Mouse (Mus musculus): ENCODE results near the gene Itgae. TPM values are rescaled to one million over a fixed set of nuclear protein-coding genes. Genes with fewer than 3 reads are reported as not detected.

Itgae gene
- total RNA-seq, 2 experiments from 2014 or later, result 0.15 to 0.20 TPM

DNA sequence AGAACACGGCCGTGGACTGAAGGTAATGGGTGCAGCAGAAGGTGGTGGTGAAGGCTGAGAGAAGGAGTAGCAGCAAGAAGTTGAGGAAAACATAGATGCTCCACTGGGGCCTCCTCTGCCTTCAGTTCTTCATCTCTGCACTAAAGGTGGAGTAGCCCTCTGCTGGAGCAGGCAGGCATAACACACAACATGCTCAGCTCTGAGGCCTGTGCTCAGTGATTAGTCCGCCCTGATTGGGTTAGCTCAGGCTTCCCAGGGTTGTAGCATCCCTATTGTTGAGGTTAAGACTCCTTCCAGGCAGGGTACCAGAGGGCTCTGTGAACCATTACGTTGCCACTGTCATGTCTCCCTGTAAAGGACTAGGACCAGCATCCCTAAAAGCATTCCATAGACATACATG lies 78.8 kb downstream of the Itgae start:
- Histone ChIP-seq H3K4me3 (no peak overlapping the region), H3K27ac (no peak overlapping the region)
- peak; percentile 66 to 69 for DNase-seq (ENCODE audit: low spot score in 2 of 2)
- TF ChIP-seq CTCF (conservative IDR thresholded peaks at IDR 0.05), result peak; percentile 83

DNA sequence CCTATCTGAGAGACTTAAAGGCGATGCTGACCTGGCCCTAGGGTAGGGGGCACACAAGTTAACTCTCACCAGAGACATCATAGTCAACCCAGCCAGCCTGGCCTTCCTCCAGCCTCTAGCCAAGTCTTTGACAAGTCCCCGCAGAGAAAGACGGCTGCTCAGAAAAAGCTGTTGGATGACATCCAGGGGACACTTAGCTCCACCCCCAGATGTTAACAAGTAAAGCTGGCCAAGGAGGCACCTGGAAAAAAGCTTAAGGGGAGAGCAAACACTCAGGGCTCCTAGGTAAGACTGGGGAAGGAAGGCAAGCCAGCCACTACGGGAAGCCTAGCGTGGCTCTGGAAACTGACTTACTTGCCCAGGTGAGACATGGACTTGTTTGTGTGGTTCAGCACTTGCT lies 81.8 kb downstream of the Itgae start:
- no peak for TF ChIP-seq CTCF (conservative IDR thresholded peaks at IDR 0.05)
- Histone ChIP-seq H3K27ac (no peak overlapping the region), H3K4me3 (no peak overlapping the region)
- DNase-seq (ENCODE audit: low spot score in 2 of 2), result no peak

DNA sequence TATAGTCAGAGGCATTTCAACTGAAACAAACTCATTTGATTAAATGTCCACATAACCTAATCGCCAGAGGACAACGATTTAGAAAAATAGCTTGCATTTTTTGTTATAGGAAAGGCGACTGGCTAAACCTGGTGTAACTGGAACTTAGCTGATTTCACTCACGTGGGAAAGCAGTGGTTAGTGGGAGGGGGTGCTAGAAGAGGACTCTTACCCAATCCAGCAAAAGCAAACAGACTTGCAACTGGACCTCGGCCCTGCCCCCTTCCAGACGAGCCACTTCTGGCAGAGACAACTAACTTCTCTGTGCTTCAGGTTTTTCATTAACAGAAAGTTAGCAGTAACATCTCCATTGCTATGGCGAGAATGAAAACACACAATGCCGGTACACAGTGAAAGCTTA lies 85.2 kb downstream of the Itgae start:
- no peak for TF ChIP-seq CTCF (conservative IDR thresholded peaks at IDR 0.05)
- no peak for DNase-seq (ENCODE audit: low spot score in 2 of 2)
- Histone ChIP-seq H3K27ac (no peak overlapping the region), H3K4me3 (peak overlapping the region; percentile 89)

DNA sequence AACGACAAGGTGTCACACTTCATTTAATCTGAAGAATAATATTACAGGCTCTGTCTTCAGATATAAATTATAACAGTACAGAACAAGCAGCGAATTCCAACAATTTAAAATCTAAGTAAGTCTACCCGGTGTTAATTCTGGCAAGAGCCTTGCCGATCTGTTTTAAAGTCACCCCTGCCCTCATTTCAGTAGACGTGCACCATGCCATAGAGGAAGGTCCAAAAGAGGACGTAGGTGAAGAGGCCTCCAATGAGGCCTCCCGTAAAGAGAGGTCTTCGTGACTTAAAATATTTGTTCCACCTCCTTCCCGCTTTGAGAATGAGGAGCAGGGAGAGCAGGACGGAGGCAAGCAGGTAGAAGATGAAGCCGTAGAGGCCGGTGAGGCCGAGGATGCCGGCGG lies 85.8 kb downstream of the Itgae start:
- no peak for TF ChIP-seq CTCF (conservative IDR thresholded peaks at IDR 0.05)
- peak overlapping the region; percentile 89 for H3K4me3 ChIP-seq
- DNase-seq (ENCODE audit: low spot score in 2 of 2), result no peak
- peak overlapping the region; percentile 90 for H3K27ac ChIP-seq

DNA sequence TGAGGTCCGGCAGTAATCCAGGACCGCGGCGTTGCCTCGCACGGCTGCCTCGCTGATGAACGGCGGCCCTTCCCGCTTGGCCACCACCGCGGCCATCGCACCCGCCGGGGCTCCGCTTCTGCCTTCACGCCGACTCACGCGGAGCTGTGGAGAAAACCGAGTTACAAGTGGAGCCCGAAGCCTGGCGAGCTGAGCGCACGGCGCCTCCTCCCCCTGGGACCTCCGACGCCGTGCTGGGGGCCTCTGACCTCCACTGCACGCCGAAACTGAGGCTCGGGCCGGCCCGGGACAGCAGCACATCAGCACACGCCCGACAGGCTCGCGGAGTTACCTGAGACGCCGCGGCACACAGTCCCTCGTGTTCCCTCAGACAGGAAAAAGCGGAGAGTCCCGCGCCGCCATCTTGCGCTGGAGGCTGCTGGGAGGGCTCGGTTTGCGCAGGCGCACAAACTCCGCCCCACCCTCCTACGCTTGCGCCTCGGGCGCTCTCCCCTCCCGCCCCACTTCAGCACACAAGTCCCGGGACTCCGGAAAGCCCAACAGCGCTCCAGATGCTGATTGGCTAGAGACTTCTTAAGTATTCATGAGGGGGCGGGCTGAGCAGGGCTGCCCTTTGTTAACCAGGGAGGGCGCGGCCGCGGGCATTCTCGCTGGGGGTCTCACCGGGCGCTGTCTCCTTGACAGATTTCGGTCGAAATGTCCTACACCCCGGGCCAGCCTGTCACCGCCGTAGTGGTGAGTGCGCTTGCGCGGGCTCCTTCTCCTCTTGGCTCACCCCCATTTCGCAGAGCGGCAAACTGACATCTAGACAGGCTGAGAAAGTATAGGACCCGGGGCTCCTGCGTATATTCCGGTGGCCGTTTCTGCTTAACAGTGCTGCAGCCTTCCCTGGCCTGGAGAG lies 86.5 kb downstream of the Itgae start, which contains the start of the genes Emc6 and Tax1bp3:
Emc6 (minus strand) TSS at position 430 of the 901 bp plus-strand sequence.
Tax1bp3 (plus strand) TSS at position 476 of the 901 bp plus-strand sequence.
- DNase-seq (ENCODE audit: low spot score in 2 of 2), result peak; percentile 95 to 96
- TF ChIP-seq CTCF (conservative IDR thresholded peaks at IDR 0.05), result 0 out of 2 replicates have a peak, but pooled peaks have one; percentile 1
- Histone ChIP-seq H3K4me3 (peak within 1 kb of the TSS; percentile 89), H3K27ac (peak within 1 kb of the TSS; percentile 90)

DNA sequence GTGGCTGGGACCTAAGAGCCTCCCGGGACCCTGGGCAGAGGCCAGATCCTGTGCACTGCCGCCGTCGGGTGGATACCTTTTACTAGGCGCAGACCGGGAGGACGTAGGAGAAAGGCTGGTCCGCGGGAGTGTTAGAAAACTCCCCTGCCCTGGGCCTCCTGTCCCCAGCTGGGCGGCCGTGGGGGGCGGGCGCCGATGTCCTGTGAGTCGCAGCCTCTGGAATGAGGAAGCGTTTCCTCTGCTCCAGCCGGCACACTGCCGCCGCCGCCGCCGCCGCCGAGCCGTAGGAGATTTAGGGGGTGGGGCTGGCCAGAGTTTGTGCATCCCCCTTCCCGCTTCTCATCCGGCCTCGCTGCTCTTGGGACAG lies 87.1 kb downstream of the Itgae start:
- Histone ChIP-seq H3K4me3 (peak overlapping the region; percentile 89), H3K27ac (peak overlapping the region; percentile 90)
- TF ChIP-seq CTCF (conservative IDR thresholded peaks at IDR 0.05), result no peak
- no peak for DNase-seq (ENCODE audit: low spot score in 2 of 2)

DNA sequence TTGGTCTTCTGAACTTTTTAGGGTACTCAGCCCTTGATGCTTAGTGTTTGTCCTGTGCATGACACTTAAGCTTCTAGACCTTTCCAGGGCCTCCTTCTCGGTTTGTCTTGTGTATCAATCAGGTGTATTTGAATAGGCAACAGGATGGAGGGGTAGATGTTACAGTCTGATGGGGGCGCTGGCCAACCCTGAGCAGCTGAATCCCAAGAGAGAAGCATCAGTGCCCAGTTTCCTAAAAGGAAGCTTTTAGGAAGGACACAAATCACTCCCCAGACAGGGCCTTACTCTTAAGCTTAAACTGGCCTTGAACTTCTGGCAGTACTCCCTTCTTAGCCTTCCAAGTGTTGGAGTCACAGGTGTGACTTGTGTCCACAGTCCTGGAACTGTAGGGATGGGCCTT lies 87.5 kb downstream of the Itgae start:
- peak overlapping the region; percentile 90; the same call in 1 of the 2 replicates for H3K27ac ChIP-seq
- H3K4me3 ChIP-seq, result peak overlapping the region; percentile 89
- 0 out of 2 replicates have a peak, but pooled peaks have one; percentile 11 for TF ChIP-seq CTCF (conservative IDR thresholded peaks at IDR 0.05)
- no peak for DNase-seq (ENCODE audit: low spot score in 2 of 2)

DNA sequence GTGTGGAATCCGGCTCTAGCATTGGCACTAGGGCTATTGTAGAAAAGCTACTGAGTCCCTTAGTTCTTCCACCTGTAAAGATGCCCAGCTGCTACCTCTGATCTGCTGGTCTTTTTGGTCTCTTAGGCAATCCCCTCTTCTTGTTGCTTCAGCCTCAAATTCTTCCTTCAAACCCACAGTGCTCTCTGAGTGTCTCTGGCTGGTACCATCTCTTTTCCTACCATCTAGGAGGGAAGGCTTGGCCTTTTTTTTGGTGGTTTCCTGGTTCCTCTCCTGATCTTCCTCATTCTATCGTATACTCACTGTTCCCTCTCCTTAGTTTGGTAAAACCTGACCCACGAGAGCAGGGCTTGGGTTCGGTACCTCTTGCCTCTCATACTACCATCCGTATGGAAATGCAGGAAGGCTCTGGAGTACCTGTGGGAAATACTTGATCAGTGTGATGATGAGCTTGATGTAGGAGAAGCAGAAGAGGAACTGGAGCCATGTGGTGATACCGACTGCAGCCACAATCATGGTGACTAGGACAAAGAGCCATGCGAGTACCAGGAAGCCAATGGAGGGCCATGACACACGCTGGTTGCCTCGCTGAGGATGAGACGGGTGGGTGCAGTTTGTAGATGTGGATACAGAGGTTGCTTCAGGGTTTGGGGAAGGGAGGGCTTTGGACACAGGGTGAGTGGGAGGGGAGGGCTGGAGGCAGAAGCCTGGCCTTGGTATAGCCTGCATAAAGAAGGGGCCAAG lies 95.7 kb downstream of the Itgae start:
- no peak for TF ChIP-seq CTCF (conservative IDR thresholded peaks at IDR 0.05)
- no peak overlapping the region for H3K27ac ChIP-seq

DNA sequence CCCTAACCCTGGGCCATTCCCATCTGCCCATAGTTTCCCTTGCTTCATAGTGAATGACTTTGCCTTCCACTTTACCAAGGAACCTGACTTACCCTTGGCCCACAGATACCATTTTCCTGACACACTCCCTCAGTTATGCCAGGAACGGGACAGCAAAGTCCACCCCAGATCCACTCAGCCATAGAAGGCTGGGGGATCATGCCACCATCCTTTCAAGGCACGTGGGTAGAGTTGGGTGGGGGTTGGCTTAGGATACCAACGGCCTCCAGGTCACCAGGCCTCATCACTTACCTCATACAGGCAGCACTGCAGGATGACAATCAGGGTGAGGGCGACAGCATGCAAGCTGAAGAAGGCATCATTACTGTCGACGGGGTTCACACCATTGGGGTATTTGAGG lies 96.8 kb downstream of the Itgae start:
- no peak for TF ChIP-seq CTCF (conservative IDR thresholded peaks at IDR 0.05)
- Histone ChIP-seq H3K27ac (no peak overlapping the region), H3K4me3 (no peak overlapping the region)
- no peak for DNase-seq (ENCODE audit: low spot score in 2 of 2)

More for the DNA sequence above, 95.7 kb downstream of the Itgae start:
- H3K4me3 ChIP-seq, result no peak overlapping the region
- DNase-seq (ENCODE audit: low spot score in 2 of 2), result no peak

DNA sequence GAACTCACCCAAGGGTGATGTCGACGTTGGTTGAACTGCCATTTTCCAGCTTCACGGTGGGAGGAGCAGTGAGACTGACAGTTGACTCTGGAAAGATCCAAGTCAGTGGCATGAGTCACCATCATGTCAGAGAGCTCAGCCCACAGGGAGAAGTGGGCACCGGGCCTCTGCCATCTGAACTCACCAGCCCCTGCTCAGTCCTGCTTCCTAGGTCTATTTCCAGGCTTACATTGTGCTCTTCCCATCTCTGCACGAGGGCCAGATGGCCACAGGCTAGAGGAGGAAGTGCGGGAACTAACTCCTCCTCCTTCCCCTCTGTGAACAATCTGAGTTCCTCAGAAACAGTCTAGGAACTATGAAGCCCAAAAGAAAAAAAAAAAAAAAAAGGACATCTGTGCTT lies 102.7 kb downstream of the Itgae start:
- no peak overlapping the region for H3K4me3 ChIP-seq
- TF ChIP-seq CTCF (conservative IDR thresholded peaks at IDR 0.05), result no peak
- H3K27ac ChIP-seq, result no peak overlapping the region
- no peak for DNase-seq (ENCODE audit: low spot score in 2 of 2)

DNA sequence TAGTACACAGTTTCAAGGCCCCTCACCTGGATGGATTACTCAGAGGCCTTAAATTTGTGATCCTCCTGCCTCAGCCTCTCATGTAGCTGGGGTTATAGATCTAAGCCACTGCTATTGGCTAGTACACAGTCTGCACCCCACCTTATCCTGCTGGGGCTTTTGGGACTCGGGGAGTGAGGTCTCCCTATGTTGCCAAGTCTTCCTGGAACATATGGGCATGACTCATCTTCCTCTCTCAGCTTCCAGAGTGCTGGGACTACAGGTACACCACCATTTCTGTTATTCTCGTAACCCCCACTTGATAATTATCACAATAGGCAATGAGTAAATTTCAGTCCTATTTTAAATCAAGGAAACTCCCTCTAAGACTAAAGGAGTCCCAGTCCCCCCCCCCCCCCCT lies 104.1 kb downstream of the Itgae start:
- no peak for TF ChIP-seq CTCF (conservative IDR thresholded peaks at IDR 0.05)
- H3K27ac ChIP-seq, result no peak overlapping the region
- no peak overlapping the region for H3K4me3 ChIP-seq
- no peak for DNase-seq (ENCODE audit: low spot score in 2 of 2)

Other genes with a start within 250 kb of the Itgae start
- 1 to 10 TPM; 5.4 to 6.2 TPM for gene Atp2a3, start 129.4 kb upstream of the Itgae start, total RNA-seq (2021)
- under 1 TPM; 0.15 to 0.44 TPM for gene P2rx1, start 91.5 kb upstream of the Itgae start, total RNA-seq (2021)
- gene Camkk1, start 71.6 kb upstream of the Itgae start, total RNA-seq (2021), result 100 to 1,000 TPM; 173 to 177 TPM
- gene Ncbp3, start 42.8 kb upstream of the Itgae start, total RNA-seq (2021), result 10 to 100 TPM; 10.6 to 11.8 TPM
- under 1 TPM; 0.33 to 0.44 TPM for gene Haspin, start 47.7 kb downstream of the Itgae start, total RNA-seq (2021)
- gene P2rx5, start 69.8 kb downstream of the Itgae start, total RNA-seq (2021), result 1 to 10 TPM; 2.0 to 3.1 TPM
- gene Emc6, start 86.5 kb downstream of the Itgae start, total RNA-seq (2021), result 10 to 100 TPM; 44.6 to 47.5 TPM
- gene Tax1bp3, start 86.5 kb downstream of the Itgae start, total RNA-seq (2021), result 1 to 10 TPM; 9.2 TPM
- gene Ctns, start 108.5 kb downstream of the Itgae start, total RNA-seq (2021), result 10 to 100 TPM; 20.1 to 23.2 TPM
- 1 to 10 TPM; 3.1 to 3.2 TPM for gene Shpk, start 108.9 kb downstream of the Itgae start, total RNA-seq (2021)
- not detected for gene Trpv1, start 143.7 kb downstream of the Itgae start, total RNA-seq (2021)
- under 1 TPM; 0.54 to 0.59 TPM for gene Trpv3, start 176.8 kb downstream of the Itgae start, total RNA-seq (2021)
- gene Aspa, start 239.0 kb downstream of the Itgae start, total RNA-seq (2021), result 10 to 100 TPM; 10.8 to 12.6 TPM
- not detected for gene Gm49340, start 239.2 kb downstream of the Itgae start, total RNA-seq (2021)
- not detected for gene Spata22, start 239.2 kb downstream of the Itgae start, total RNA-seq (2021)